Mouse (Mus musculus) midbrain, postnatal 0 days (tissue): ENCODE measurements around the gene Qars. TPM values are rescaled to one million over a fixed set of nuclear protein-coding genes. Genes with fewer than 3 reads are reported as not detected.

ENCODE experiments used
- ATAC-seq: fragments of 200-750 bp; cut with Nextera tagmentation; 2 replicates; pipeline ENCODE4 v1.8.0; 2017; ENCODE audit warnings: moderate number of reproducible peaks, mild to moderate bottlenecking, moderate TSS enrichment, moderate library complexity; ENCODE audit not compliant: low FRiP score
- DNase-seq: peaks from one replicate; pipeline ENCODE4 v3.0.0-alpha.2; 2015; ENCODE audit warnings: low spot score
- H3K27ac ChIP-seq: fragments of 300-500 bp; sonication (generic); 2 replicates; pipeline ENCODE4 v1.5.1; 2014; ENCODE audit warnings: low read depth, mild to moderate bottlenecking, low read length, mixed read lengths
- H3K27me3 ChIP-seq: fragments of 300-500 bp; sonication (generic); 2 replicates; pipeline ENCODE4 v1.6.1; 2014; ENCODE audit warnings: low read length, control low read depth, mixed read lengths; ENCODE audit not compliant: insufficient read depth
- H3K36me3 ChIP-seq: fragments of 300-500 bp; sonication (generic); 2 replicates; pipeline ENCODE4 v1.6.1; 2014; ENCODE audit warnings: low read length, control low read depth, mixed read lengths; ENCODE audit not compliant: insufficient read depth
- H3K4me1 ChIP-seq: fragments of 300-500 bp; sonication (generic); 2 replicates; pipeline ENCODE4 v1.6.1; 2014; ENCODE audit warnings: mild to moderate bottlenecking, control low read depth, antibody characterized with exemption, low read length, mixed read lengths; ENCODE audit not compliant: insufficient read depth
- H3K4me2 ChIP-seq: fragments of 300-500 bp; sonication (generic); 2 replicates; pipeline ENCODE4 v1.6.1; 2014; ENCODE audit warnings: low read depth, mild to moderate bottlenecking, low read length, mixed read lengths; ENCODE audit not compliant: poor library complexity, severe bottlenecking
- H3K4me3 ChIP-seq: fragments of 300-500 bp; sonication (generic); 2 replicates; pipeline ENCODE4 v1.5.1; 2014; ENCODE audit warnings: low read depth, mild to moderate bottlenecking, low read length, moderate library complexity
- H3K9ac ChIP-seq: fragments of 300-500 bp; sonication (generic); replicated peaks from 2 replicates; pipeline ENCODE4 v1.6.1; 2014; ENCODE audit warnings: mild to moderate bottlenecking, low read length, moderate library complexity, mixed read lengths; ENCODE audit not compliant: poor library complexity, severe bottlenecking
- H3K9me3 ChIP-seq: fragments of 300-500 bp; sonication (generic); 2 replicates; pipeline ENCODE4 v1.6.1; 2016; ENCODE audit warnings: low read length, control low read depth
- CTCF ChIP-seq: IDR thresholded peaks from 2 replicates; pipeline ENCODE4 v1.5.1; 2016; ENCODE audit warnings: antibody characterized with exemption, mild to moderate bottlenecking
- WGBS: fragments of 180-500 bp; shearing (Covaris S2); extraction: QIAGEN DNeasy Blood & Tissue Kit; methylation state at CpG from one replicate; pipeline ENCODE4 v1.1.7; 2014; 5-methylcytosine and 5-hydroxymethylcytosine counted together
- polyA plus RNA-seq: library from polyadenylated mRNA; unstranded; fragments of >200 nt; fragmentation: Nextera tagmentation; extraction: Ambion mirVana; gene quantifications from 2 replicates; pipeline ENCODE4 v1.2.1, GENCODE M21; 2015
- total RNA-seq: library from RNA; depleted of rRNA; stranded (reverse); fragments of >200 nt; gene quantifications from 2 replicates; pipeline ENCODE4 v1.2.3, GENCODE M21; 2014

Gene Qars
- total and polyA plus RNA-seq, 2 experiments from 2014 or later: 62.6 to 107 TPM

- no peak for DNase-seq
- WGBS: 85% methylated on average over 10 of the region's 10 CpGs
- Histone ChIP-seq H3K4me2 (no peak overlapping the region; the same call in 1 of the 2 replicates), H3K9me3 (no peaks in the 10 kb centered on the region), H3K27me3 (no peaks in the 10 kb centered on the region), H3K4me1 (peaks cover 6% of the 10 kb centered on the region; the same call in 1 of the 2 replicates), H3K4me3 (no peak overlapping the region), H3K36me3 (peaks cover 19% of the 10 kb centered on the region), H3K27ac (no peak overlapping the region), H3K9ac (no peak overlapping the region)
- TF ChIP-seq CTCF: no peak
- no peak for ATAC-seq
Observed at GRCm38 (mm10) chr9:108462192-108462591, 45.3 kb upstream of the Qars start.

GRCm38 (mm10) chr9:108463713-108464112, 43.8 kb upstream of the Qars start:
- Histone ChIP-seq H3K9me3 (no peaks in the 10 kb centered on the region), H3K4me1 (peaks cover 6% of the 10 kb centered on the region; the same call in 1 of the 2 replicates), H3K36me3 (peaks cover 22% of the 10 kb centered on the region), H3K27ac (no peak overlapping the region), H3K9ac (no peak overlapping the region), H3K27me3 (no peaks in the 10 kb centered on the region), H3K4me2 (no peak overlapping the region), H3K4me3 (no peak overlapping the region)
- DNase-seq: no peak
- 96% methylated on average over 9 of the region's 9 CpGs for WGBS
- TF ChIP-seq CTCF: no peak
- no peak for ATAC-seq

- no peak for TF ChIP-seq CTCF
- 94% methylated on average over 2 of the region's 2 CpGs for WGBS
- Histone ChIP-seq H3K9me3 (no peaks in the 10 kb centered on the region), H3K27ac (no peak overlapping the region), H3K4me3 (no peak overlapping the region), H3K9ac (no peak overlapping the region), H3K27me3 (no peaks in the 10 kb centered on the region), H3K36me3 (peaks cover 22% of the 10 kb centered on the region), H3K4me2 (no peak overlapping the region), H3K4me1 (peaks cover 5% of the 10 kb centered on the region; the same call in 1 of the 2 replicates)
- ATAC-seq (no peak), DNase-seq (no peak)
Observed at GRCm38 (mm10) chr9:108466219-108466618, 41.3 kb upstream of the Qars start.

GRCm38 (mm10) chr9:108469430-108469829, 38.1 kb upstream of the Qars start:
- WGBS: 85% methylated on average over 5 of the region's 5 CpGs
- DNase-seq (no peak), ATAC-seq (no peak)
- peaks cover 10% of the 10 kb centered on the region; the same call in 1 of the 2 replicates for H3K36me3 ChIP-seq
- TF ChIP-seq CTCF: no peak
- no peak overlapping the region for H3K9ac ChIP-seq
- H3K4me2 ChIP-seq: no peak overlapping the region
- no peak overlapping the region for H3K27ac ChIP-seq
- H3K27me3 ChIP-seq: no peaks in the 10 kb centered on the region
- no peak overlapping the region for H3K4me3 ChIP-seq
- H3K9me3 ChIP-seq: no peaks in the 10 kb centered on the region
- no peaks in the 10 kb centered on the region for H3K4me1 ChIP-seq

GRCm38 (mm10) chr9:108469845-108470244, 37.7 kb upstream of the Qars start:
- WGBS: 77% methylated on average over 4 of the region's 4 CpGs
- peaks cover 10% of the 10 kb centered on the region; the same call in 1 of the 2 replicates for H3K36me3 ChIP-seq

GRCm38 (mm10) chr9:108474528-108474927, 33.0 kb upstream of the Qars start:
- DNase-seq (no peak), ATAC-seq (no peak)
- TF ChIP-seq CTCF: 0 out of 2 replicates have a peak, but pooled peaks have one; percentile 11
- Histone ChIP-seq H3K4me1 (peaks cover 9% of the 10 kb centered on the region; the same call in 1 of the 2 replicates), H3K36me3 (no peaks in the 10 kb centered on the region), H3K4me2 (no peak overlapping the region), H3K27ac (no peak overlapping the region), H3K9ac (no peak overlapping the region), H3K9me3 (no peaks in the 10 kb centered on the region), H3K27me3 (no peaks in the 10 kb centered on the region), H3K4me3 (no peak overlapping the region)
- WGBS: 55% methylated on average over 1 of the region's 1 CpGs

More at GRCm38 (mm10) chr9:108469845-108470244, 37.7 kb upstream of the Qars start:
- H3K9me3 ChIP-seq: no peaks in the 10 kb centered on the region
- DNase-seq: no peak
- no peaks in the 10 kb centered on the region for H3K27me3 ChIP-seq
- H3K27ac ChIP-seq: no peak overlapping the region
- ATAC-seq: no peak
- no peak overlapping the region for H3K9ac ChIP-seq
- no peaks in the 10 kb centered on the region for H3K4me1 ChIP-seq
- no peak overlapping the region for H3K4me3 ChIP-seq
- H3K4me2 ChIP-seq: no peak overlapping the region
- TF ChIP-seq CTCF: no peak
